ENCODE assay signal across 9 mouse cellular contexts in the genomic region with DNA sequence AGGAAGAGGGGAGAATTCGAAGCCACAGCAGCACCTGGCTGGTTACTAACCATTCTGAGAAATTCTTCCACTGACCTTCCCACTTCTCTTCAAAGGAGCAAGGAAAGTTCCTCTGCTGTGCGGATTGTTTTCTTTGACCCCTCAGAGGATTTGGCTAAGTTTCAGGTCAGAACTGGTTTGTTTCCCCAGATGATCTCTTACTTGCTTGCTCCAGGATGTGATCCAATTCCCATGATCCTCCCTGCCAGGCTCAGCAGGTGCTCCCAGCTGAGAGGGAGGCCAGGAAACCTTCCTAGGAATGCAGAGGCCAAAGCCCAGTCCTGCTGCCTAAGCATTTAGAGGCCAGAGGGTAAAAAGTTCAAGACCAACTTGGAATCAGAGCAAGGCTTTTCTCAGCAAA. TPM values are rescaled to one million over a fixed set of nuclear protein-coding genes. Genes with fewer than 3 reads are reported as not detected.
A peak's percentile ranks its signal among the peaks of the same experiment; 100 is the strongest.
DNase-seq lines count a peak whose midpoint lies in the region; ATAC-seq and TF ChIP-seq lines count a peak whose summit lies in the region.
"Had no signal": no experiment of that assay in that cellular context is flagged by ENCODE, and none has a peak within 500 bp of the region (broad histone marks: within the 10 kb centered on the region; RNA-seq: fewer than 3 reads in every experiment).

No protein-coding gene starts in this region.

- H3K4me1 ChIP-seq in neural tube, embryonic 13.5 days (replicated peaks): no peaks in the 10 kb centered on the region

- H3K9me3 ChIP-seq in neural tube, embryonic 13.5 days: peaks cover 7% of the 10 kb centered on the region

- peak overlapping the region; percentile 67 for H3K27ac ChIP-seq in gastrocnemius, adult 2 months
- H3K27ac ChIP-seq in neural tube, embryonic 13.5 days (replicated peaks): peak overlapping the region; percentile 46

- H3K36me3 ChIP-seq in neural tube, embryonic 13.5 days: no peaks in the 10 kb centered on the region

- DNase-seq in gastrocnemius, adult 2 months: no peak
- DNase-seq in gastrocnemius, postnatal 36 days: no peak
- DNase-seq in neural tube, embryonic 10.5 days (ENCODE audit: extremely low spot score, low spot score): no peak
- peak; percentile 30 for DNase-seq in heart, postnatal 4 days
- peak; percentile 32 for DNase-seq in skeletal muscle tissue, adult 2 months (ENCODE audit: low read depth, low spot score)
- no peak for DNase-seq in thymus, postnatal 4 days
- no peak for DNase-seq in MN1 (ENCODE audit: low spot score)

- no peak overlapping the region for H3K4me2 ChIP-seq in neural tube, embryonic 13.5 days

- no peaks in the 10 kb centered on the region for H3K27me3 ChIP-seq in neural tube, embryonic 13.5 days

- intact Hi-C loops in gastrocnemius, adult 2 months (cut with DNase I): no loop called here
- intact Hi-C loops in gastrocnemius, postnatal 36 days (cut with DNase I): no loop called here

- no peak for TF ChIP-seq CTCF in gastrocnemius, adult 2 months (IDR thresholded peaks at IDR 0.05)

- 76% methylated on average over 2 of the region's 2 CpGs for WGBS in neural tube, embryonic 13.5 days

- no peak overlapping the region for H3K4me3 ChIP-seq in gastrocnemius, adult 2 months
- no peak overlapping the region for H3K4me3 ChIP-seq in neural tube, embryonic 13.5 days

- ATAC-seq in neural tube, embryonic 13.5 days (ENCODE audit: low read depth): no peak

- 0 out of 2 replicates have a peak overlapping the region, but pooled peaks have one; percentile 34 for H3K9ac ChIP-seq in neural tube, embryonic 13.5 days

RNA-seq across cellular contexts. Expression of gene Dock6, which starts 14.2 kb away (rescaled TPM):
- total RNA-seq in gastrocnemius, adult 2 months (2021): 10 to 100 TPM in 1 of 2 experiments, 1 to 10 TPM in 1; 9.4 to 10.5 TPM
- 10 to 100 TPM; 10.1 to 12.5 TPM for total RNA-seq in gastrocnemius, postnatal 36 days (2021)
- 21.3 and 22.8 TPM in 2 replicates for polyA plus RNA-seq in neural tube, embryonic 13.5 days (2015; fragmentation: Nextera tagmentation; extraction: Ambion mirVana)
- 10 to 100 TPM; 61.4 to 70.0 TPM for total RNA-seq in heart, postnatal 4 days (2021)

RNA-seq across cellular contexts. Expression of gene Angptl8, which starts 31.3 kb away (rescaled TPM):
- total RNA-seq in gastrocnemius, adult 2 months (2021): not detected
- total RNA-seq in gastrocnemius, postnatal 36 days (2021): not detected
- polyA plus RNA-seq in neural tube, embryonic 13.5 days (2015; fragmentation: Nextera tagmentation; extraction: Ambion mirVana): 0.46 and 0.72 TPM in 2 replicates
- not detected for total RNA-seq in heart, postnatal 4 days (2021)
- total RNA-seq: left cerebral cortex, postnatal 25 days had no signal

RNA-seq across cellular contexts. Expression of gene Rab3d, which starts 51.4 kb away (rescaled TPM):
- total RNA-seq in gastrocnemius, adult 2 months (2021): 1 to 10 TPM; 2.6 to 3.5 TPM
- 1 to 10 TPM; 2.3 to 4.1 TPM for total RNA-seq in gastrocnemius, postnatal 36 days (2021)
- polyA plus RNA-seq in neural tube, embryonic 13.5 days (2015; fragmentation: Nextera tagmentation; extraction: Ambion mirVana): 25.9 and 26.2 TPM in 2 replicates
- 10 to 100 TPM in 1 of 2 experiments, 1 to 10 TPM in 1; 8.9 to 10.3 TPM for total RNA-seq in heart, postnatal 4 days (2021)

Comparison
In these comparisons a context has a peak if more than half of its experiments do, and no peak if none do; other contexts are left out.
1. DNase-seq: peak in heart, postnatal 4 days (single experiment) and skeletal muscle tissue, adult 2 months (single experiment); none in gastrocnemius, adult 2 months (single experiment), gastrocnemius, postnatal 36 days (0 of 2), neural tube, embryonic 10.5 days (single experiment), thymus, postnatal 4 days (single experiment) and MN1 (single experiment).
2. RNA of gene Dock6, which starts 14.2 kb away (total RNA-seq): 61.4 to 70.0 TPM in heart, postnatal 4 days; 10.1 to 12.5 TPM in gastrocnemius, postnatal 36 days and 9.4 to 10.5 TPM in gastrocnemius, adult 2 months; every median in the first group is over 4 times any median in the second.